Mouse (Mus musculus): Measurements from ENCODE around the gene Tnip2.

Gene Tnip2

DNA sequence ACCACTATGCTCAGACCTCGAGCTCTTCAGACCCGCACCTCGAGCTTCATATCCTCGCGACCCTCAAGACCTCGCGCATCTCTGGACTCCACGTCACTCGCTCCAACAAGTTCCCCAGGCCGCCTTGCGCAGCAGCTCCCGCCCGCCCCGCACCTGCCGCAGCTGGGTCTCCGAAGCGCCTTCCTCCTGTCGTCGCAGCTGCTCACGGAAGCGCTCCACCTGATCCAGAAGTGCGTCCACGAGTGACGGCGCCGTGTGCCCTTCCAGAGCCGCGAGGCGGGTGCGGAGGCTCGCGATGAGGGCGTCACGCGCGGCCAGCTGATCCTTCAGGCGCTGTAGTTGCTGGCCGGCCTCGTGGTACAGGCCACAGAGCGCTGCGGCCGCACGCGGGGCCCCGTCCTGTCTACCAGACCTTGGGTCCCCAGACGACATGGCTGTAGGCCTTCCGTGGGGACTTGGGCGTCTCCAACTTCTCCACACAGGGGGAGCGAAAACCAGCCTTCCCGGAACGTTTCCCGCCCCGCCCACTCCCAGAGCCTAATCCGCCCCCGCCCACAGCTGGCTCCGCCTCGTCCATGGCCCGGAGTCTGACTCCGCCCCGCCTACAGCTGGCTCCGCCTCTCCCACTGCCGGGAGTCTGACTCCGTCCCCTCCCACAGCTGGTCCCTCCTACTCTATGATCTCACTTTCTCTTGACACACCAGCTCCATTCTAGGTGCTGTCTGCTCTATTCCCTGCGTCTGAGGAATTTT lies at the start of gene Tnip2:
Gene Tnip2 (minus strand): TSS at position 526 of the 752 bp plus-strand sequence.
- in situ Hi-C loops (cut with MboI; ENCODE audit: low sequenced_read_pairs) = no loop called here

DNA sequence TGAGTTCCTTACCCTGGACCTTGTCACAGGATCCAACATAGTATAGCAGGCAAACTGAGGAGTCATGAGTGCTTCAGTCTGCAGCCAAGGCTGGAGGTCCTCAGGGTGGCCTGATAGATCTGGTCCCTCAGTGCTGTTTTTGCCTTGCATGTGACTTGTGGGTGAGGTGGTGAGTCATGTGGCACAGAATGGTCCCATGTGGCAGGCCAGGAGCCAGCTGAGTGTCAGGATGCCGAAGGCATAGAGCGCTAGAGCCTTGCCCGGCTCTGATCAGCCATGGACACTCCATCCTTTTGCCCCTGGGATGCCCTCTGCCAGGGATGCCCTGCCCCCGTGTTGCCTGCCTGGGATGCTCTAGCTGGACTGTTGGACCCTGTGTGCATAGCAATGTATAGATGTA lies 38.0 kb upstream of the Tnip2 start:
- in situ Hi-C loops (cut with MboI; ENCODE audit: low sequenced_read_pairs) = no loop called here

DNA sequence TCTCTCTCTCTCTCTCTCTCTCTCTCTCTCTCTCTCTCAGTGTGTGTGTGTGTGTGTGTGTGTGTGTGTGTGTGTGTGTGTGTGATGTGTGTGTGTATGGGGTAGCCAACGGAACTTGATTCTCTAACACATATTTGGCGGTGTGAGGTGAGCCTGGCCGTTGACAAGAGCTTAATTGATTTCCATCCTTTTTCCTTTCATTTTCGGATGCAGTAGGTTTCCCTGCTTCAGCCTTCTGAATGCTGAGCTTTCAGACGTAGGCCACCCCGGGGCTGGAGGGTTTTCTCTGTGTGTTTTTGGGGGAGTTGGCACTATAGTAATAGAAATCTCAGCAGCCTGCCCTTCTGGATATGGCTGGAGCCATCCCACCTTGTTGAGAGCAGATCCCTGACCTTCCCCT lies 36.5 kb upstream of the Tnip2 start:
- in situ Hi-C loops (cut with MboI; ENCODE audit: low sequenced_read_pairs) = no loop called here

DNA sequence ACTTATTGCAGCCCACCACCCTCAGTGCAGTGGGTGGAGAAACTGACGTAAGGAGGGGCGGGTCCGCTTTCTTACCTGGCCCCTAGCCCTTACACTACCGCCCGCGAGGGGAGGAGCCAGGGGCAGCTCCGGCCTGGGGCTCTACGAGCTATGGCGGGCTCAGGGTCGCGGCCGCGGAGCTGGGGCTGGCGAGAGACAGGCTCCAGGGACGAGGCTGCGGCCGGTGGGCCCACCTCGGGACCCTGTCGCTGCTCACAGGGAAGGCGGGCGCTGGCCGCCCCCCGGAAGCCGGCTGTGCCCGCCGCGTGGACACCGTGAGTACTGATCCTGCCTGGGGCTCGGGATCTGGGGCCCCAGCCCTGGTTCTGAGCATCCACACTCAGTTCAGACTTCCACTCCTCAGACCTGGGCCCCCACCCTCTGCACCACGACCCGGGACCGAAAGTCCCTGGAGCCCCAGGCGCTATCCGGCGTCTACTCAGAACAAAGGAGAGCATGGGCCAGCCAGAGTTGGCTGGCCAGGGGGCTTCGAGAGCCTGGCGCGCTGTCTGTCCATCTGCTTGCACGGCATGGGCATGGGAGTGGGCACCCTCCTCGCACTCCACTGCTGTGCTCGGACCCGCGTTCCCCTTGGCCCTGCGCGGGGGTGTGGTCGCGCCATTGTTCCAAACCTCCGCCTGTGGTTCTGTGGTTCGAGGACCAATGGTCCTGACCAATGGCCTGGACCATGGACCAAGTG lies 35.9 kb upstream of the Tnip2 start:
- in situ Hi-C loops (cut with MboI; ENCODE audit: low sequenced_read_pairs) = no loop called here

DNA sequence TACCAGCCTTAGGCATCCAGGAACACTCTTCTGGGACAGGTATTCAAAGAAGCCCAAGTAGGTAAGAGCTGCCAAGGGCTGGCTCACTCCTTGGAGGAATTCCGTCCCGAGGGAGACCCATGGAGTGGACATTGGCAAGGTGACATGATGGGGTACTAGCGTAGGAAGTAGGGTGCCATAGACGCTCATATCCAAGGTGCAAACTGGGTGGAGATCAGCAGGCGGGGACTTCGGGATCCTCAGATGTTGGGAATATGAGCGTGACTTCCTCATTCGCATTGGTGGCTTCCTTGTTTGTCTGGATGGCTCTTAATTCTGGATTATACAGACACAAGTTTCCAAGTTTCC lies 35.3 kb upstream of the Tnip2 start:
- in situ Hi-C loops (cut with MboI; ENCODE audit: low sequenced_read_pairs) = no loop called here

DNA sequence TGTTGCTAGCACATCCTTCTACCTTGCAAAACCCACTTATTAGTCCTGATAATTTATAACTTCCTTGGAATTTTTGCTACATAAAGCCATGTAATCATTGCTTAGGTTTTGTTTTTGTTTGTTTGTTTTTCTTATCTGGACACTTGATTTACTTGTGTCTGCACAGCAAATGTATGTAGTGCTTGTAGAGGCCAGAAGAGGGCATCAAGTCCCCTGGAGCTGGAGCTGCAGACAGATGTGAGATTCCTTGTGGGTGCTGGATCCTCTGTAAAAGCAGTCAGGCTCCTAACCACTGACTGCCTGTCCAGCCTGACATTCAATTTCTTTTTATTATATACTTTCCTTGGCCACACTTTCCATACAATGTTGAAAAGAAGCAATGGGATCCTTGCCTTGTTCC lies 33.6 kb upstream of the Tnip2 start:
- in situ Hi-C loops (cut with MboI; ENCODE audit: low sequenced_read_pairs) = no loop called here

DNA sequence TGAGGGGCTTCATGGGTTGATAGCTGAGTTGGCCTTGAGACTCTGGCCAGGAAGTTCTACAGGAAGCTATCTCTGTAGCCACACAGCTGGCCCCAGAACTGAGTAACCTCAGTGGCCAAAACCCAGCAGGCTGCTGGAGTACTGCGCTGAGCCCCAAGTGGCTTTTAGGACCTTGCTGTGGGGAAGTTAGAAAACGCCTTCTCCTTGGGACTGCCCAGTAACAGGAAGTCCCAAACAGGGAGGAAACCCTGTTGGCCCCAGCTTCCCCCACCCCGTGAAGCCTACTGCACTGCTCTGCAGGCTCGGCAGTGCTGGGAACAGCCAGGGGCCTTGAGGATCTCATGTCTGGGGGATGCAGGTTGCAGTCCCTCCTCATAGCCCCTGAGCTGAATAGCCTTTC lies 29.3 kb upstream of the Tnip2 start:
- in situ Hi-C loops (cut with MboI; ENCODE audit: low sequenced_read_pairs) = no loop called here

DNA sequence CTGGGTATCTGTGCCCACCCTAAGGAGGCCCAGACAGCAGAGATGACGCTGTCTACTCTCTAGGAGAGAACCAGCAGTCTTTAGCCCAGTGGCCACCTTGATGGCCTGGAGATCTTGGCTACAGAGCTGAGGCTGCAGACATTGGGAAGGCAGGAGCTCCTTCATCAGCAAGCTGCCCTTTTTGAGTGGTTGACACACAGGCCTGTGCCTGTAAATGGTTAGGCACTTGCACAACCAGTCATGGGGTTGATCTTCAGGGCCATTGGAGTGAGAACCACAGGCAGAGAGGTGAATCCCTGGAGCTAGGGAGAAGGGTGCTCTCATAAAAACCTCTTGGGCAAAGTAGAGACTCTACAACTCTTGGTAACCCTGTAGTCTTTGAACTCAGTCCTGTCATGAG lies 28.4 kb upstream of the Tnip2 start:
- in situ Hi-C loops (cut with MboI; ENCODE audit: low sequenced_read_pairs) = no loop called here

DNA sequence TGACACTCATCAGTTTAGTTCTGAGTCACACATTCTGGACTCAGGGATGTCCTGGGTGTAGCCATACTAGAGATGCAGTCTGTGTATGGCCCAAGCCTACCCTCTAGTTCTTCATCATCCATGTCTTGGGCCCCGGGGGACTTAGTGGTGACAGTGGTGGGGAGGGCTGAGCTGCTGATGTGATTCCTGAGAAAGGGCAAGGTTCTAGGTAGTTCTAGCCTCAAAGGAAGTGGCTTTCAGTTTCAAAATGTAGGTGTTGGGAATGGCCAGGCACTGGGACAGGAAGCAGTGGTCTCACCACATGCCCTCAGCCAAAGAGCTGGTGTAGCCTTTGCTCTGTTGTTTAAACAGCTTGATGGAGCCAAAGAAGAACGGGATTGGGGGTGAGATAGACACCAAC lies 25.3 kb upstream of the Tnip2 start:
- in situ Hi-C loops (cut with MboI; ENCODE audit: low sequenced_read_pairs) = no loop called here

DNA sequence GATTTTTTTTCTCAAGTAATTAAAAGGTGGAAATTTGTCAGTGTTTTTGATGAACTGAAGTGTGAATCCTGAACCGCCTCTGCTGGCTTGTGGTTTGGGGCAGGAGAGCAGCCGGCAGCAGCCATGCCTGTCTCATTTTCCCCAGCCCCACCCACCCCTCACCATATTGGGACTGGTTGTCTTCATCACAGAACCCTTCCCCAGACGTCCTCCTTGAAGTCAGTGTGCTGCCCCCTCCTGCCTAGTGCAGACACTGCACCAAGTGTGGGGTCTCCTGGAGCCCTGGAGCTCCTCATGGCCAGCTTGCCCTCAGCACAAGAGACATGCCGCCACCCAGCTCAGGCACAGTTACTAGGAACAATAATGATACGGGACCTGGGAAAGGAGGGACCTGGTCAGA lies 24.7 kb upstream of the Tnip2 start:
- in situ Hi-C loops (cut with MboI; ENCODE audit: low sequenced_read_pairs) = no loop called here

DNA sequence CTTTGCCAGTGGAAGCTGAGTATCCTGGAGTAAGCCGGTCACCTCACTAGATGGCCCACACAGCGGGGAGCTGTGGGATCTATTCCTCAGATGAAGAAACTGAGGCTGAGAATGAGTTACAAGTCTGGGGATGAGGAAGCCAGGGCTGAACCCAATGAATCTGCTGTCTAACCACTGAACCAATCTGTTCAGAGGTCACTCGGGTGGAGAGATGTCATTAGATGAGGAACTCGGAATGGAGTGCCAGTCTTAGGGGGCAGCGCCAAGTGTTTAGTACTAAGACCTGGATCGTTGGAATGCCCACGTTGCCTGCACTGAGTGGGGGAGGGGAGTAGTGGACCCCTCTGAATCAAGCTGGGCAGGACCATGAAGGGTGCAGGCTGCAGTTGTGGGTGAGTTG lies 24.3 kb upstream of the Tnip2 start:
- in situ Hi-C loops (cut with MboI; ENCODE audit: low sequenced_read_pairs) = no loop called here

DNA sequence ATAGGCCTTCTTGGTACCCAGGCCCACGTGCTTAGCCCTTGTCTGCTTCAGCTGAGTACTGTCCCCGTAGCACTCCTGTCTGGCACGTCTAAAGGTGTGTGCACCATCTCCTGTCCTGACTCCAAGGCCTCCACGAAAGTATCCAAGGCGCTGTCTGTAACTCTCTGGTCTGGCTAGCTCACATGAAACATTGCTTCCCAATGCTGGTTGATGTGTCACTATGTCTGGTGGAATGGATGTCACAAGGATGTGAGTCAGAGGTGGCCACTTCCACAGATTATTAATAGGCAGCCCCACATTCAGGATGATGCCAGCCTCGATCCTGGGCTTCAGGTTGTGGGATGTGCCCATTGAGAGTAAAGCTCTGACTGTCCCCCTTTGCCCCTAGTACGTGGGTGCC lies 22.0 kb upstream of the Tnip2 start:
- in situ Hi-C loops (cut with MboI; ENCODE audit: low sequenced_read_pairs) = no loop called here

DNA sequence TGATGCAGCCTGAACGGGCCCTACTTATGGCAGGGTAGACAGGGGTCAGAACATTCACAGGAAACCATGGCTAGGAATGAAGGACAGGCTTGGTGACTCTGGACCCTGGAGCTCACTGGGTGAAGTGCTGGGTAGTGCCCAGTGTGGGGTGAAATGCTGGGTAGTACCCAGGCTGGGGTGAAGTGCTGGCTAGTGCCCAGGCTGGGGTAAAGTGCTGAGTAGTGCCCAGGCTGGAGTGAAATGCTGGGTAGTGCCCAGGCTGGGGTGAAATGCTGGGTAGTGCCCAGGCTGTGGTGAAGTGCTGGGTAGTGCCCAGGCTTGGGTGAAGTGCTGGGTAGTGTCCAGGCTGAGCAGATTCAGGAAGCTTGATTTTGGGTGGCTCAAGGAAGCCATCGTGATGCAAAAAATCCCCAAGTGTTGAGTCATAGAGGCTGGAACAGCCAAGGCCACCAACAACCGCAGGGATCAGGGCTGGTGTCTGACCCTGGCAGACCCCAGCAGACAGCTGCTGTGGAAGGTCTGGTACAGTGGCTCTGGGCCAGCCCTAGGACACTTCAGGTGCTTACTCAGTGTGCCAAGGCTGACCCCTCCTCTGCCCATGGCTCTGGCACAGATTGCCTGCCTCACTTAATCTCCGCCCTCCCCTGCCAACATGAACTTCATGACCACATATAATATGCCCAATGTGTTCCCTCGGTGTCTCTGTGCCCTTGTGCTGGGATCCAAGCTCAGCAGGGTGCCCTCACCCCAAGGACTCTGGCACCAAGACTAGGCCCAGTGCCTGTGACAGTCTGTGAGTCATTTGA lies 21.2 kb upstream of the Tnip2 start:
- in situ Hi-C loops (cut with MboI; ENCODE audit: low sequenced_read_pairs) = no loop called here

DNA sequence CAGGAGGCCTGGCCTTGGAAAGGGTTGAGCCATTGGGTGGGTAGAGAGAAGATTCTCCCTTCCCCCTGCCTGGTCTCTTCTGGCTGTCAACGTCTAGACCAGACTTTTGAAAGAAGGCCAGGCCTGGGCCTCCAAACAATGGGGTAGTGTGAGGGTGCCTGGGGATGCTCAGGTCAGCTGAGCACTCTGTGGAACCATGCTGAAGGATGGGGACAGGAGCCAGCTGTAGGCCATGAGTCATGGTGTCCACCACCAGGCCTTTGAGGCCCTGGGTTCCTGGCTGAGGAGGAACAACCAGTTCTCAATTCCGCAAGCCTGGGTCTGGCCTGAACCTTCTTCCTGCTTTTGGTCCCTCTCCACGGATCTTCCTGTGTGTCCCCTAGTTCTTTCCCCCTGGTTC lies 20.0 kb upstream of the Tnip2 start:
- in situ Hi-C loops (cut with MboI; ENCODE audit: low sequenced_read_pairs) = no loop called here

DNA sequence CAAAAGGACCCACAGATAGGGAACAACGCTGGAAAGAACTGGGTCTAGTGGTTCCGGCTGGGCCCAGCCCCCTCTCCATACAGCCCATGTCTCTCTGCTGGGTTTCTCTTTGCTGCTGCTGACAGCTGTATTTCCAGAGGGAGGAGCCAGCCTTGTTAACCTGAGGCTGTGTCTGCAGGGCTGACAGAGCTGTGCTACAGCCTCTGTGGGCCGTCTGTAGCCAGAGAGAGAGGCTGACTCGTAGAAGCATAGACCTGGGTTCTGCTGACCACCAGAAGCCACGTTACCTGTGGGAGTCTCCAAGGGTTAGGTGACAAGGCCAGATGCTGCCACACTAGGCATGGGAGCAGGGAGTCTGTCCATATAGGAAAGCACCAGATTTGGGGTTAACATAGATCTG lies 19.3 kb upstream of the Tnip2 start:
- in situ Hi-C loops (cut with MboI; ENCODE audit: low sequenced_read_pairs) = no loop called here

DNA sequence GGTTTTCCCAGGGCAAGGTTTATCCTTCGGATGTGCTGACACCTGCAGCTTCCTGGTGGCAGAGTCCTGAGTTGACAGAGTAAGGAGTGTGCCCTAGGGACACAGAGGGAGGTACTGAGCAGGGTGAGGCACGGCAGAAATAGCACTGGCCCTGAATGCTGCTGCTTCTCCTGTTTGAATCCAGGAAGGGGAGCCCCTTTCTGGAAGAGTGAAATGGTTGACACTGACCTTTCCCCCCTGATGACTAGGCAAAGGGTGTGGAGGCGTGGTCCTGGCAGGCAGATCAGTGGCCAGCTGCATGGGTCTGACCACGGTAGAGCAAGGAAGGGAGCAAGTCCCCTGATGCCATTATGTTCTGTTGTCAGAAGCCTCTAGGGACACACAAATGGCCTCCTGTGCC lies 16.9 kb upstream of the Tnip2 start:
- in situ Hi-C loops (cut with MboI; ENCODE audit: low sequenced_read_pairs) = no loop called here

DNA sequence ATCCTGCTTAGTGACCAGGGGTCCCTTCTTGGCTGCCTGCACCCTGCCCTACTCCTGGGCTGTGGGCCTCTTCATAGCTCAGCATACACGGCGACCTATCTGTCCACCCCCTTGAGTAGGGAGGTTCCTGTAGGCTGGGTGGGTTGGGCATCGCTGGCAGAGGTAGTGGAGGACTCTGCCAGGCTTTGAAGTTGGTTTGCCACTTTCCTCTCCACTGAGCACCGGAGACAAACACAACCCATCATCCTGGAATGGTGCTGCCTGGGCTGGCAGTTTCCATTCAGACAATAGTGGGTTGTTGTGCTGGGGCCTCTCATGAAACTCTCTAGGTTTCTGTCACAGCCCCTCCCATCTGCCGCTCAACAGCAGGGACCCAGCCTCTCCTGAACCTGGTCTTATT lies 16.3 kb upstream of the Tnip2 start:
- in situ Hi-C loops (cut with MboI; ENCODE audit: low sequenced_read_pairs) = no loop called here

DNA sequence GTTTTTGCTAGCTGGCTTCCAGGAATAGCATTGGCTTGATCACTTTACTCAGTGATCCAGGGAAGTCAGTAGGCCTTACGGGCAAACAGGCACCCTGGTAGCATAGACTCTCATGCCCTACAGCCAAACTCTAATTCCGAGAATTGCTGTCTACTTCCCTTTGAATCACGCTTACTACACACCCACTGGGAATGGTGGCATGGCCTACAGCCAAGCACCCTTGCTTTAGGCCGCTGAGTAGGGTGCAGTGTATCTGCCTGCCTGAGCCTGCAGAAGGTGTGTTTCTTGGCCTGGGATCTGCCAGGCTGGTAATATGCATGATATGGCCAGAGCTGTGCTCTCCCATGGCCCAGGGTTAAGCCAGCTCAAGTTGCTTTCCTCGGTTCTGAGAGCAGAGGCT lies 14.9 kb upstream of the Tnip2 start:
- in situ Hi-C loops (cut with MboI; ENCODE audit: low sequenced_read_pairs) = loop anchor here (10.0 kb wide), 1 partner anchor 106 kb away; the partner anchor contains the start of gene Mfsd10

DNA sequence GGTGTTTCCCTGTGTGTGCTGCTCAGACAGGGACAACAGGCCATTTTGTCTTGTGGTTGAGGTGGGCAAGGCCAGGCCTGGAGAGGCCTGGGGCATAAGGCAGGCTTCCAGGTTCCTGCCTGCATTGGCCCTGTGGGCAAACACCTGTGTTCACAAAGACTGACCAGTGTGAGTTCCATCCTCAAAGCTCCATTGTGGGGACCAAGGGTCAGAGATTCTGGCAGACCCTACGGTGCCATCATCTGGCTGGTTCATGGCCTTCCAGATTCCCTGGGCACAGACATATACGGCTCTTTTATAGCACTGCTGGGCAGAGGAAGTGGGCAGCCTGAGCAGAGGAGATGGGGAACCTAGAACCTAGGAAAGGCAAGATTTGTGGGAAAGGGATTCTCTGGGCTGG lies 13.6 kb upstream of the Tnip2 start:
- in situ Hi-C loops (cut with MboI; ENCODE audit: low sequenced_read_pairs) = loop anchor here (10.0 kb wide), 1 partner anchor 107 kb away; the partner anchor contains the start of gene Mfsd10

DNA sequence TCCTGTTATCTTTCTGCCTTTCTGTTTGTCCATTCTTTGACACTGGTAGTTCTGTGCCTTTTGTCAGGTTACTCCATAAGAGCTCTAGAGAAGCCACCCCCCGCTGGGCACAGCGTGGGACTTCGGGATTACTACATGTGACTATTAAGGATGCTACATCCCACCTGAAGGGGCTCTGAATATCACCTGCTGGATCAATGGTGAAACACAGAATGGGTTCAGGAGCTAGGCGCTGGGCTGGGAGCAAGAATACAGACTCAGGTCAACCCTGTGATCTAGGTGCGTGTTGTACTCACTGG lies 12.6 kb upstream of the Tnip2 start:
- in situ Hi-C loops (cut with MboI; ENCODE audit: low sequenced_read_pairs) = loop anchor here (10.0 kb wide), 1 partner anchor 108 kb away; the partner anchor contains the start of gene Mfsd10

DNA sequence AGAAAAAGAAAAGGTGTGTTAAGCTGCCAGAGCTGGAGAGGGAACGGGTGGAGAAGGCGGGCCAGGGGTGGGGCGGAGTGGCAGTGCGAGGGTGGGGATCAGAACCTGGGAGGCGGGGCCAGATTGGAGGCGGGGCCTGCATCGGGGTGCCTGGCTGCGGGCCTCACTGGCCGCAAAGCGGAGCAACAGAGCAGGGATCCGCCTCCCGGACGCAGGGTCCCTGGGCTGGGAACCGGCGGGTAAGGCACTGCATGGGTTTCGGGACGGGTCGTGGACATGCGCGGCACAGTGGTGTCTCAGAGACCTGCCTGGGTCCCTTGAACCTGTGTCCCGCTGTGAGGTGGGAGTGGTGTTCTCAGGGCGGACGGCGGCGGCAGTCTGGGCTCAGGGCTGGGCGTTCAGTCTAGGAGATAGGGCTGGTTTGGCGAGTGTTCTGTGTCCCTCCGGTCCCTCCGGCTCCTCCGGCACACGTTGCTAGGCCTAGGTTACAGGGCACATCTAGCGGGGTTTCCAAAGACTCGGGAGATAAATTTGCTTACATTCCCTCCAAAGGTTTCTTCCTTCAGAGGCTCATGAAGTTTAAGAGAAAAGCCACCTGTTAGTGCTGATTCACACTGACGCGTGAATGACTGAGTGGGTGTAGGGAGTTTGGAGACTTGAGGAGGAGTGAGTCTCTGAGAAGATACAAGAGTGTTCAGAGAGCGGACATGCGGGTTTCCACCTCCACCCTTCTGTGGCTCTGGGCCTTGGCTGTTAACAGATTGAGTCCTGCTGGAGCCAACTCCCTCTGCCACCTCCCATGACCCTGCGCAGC lies 12.1 kb upstream of the Tnip2 start, which contains the start of gene Sh3bp2:
Gene Sh3bp2 (plus strand): TSS at position 176 of the 814 bp plus-strand sequence.
- in situ Hi-C loops (cut with MboI; ENCODE audit: low sequenced_read_pairs) = loop anchor here (10.0 kb wide), 1 partner anchor 109 kb away; the partner anchor contains the start of gene Mfsd10
